Mouse (Mus musculus) bone marrow, adult 2 months (tissue): Measurements from ENCODE around the gene Mmp7.

Experiments used
- CTCF ChIP-seq: fragments of 200-500 bp; IDR thresholded peaks from 2 replicates; pipeline ENCODE4 v1.5.1; 2011; ENCODE audit warnings: low read length, control low read depth; ENCODE audit not compliant: control insufficient read depth, insufficient read depth
- POLR2A ChIP-seq: fragments of 200-500 bp; IDR thresholded peaks from 2 replicates; pipeline ENCODE4 v1.6.1; 2011; ENCODE audit warnings: low read depth, mild to moderate bottlenecking, control low read depth, low read length, borderline replicate concordance; ENCODE audit not compliant: control insufficient read depth

DNA sequence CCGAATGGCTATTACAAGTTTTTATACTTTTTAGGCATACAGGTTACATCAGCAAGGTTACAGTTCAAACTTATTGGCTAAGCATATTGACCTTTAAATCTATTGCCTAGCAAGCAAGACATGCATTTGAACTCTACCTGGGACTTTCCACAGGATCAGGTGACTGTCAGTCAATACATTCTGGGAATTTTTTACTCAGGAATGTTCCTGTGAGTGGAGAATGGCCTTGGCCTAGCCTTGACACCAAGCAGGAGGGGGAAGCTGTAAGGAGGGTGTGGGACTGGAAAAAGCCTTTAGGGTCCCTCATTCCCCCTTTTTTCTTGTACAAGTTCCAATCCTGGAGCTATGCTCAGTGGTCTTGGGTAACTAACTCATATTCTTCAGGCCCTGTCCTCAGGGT, 30.5 kb upstream of the Mmp7 start:
- TF ChIP-seq CTCF (no peak), POLR2A (no peak)
